Mouse (Mus musculus) brain, embryonic 18.5 days (tissue): ENCODE data around the gene Ttll10.

Experiments
- DNase-seq: peaks from one replicate; pipeline ENCODE4 v3.0.0-alpha.2; 2012; ENCODE audit warnings: low read depth, low spot score

Ttll10 gene

GRCm38 (mm10) chr4:156065156-156065894 is 6.1 kb upstream of the Ttll10 start:
- DNase-seq: no peak

DNA sequence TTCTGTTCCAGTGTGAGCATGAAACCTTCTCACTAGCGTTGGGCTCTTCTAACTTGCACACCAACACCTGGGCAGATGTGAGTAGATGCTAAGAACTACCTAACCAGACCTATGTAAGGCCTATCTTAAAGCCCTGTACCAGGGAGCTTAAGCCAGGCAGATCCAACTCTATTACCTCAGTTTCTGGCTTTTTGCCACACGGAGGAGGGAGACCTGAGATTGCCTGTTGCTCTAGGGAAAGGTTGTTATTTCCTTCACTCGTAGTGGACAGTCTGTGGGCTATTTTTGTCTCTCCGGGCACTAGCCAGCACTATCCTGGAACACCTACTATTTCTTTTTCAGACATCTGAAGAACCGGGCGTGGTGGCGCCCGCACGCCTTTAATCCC is 5.3 kb upstream of the Ttll10 start:
- no peak for DNase-seq

DNA sequence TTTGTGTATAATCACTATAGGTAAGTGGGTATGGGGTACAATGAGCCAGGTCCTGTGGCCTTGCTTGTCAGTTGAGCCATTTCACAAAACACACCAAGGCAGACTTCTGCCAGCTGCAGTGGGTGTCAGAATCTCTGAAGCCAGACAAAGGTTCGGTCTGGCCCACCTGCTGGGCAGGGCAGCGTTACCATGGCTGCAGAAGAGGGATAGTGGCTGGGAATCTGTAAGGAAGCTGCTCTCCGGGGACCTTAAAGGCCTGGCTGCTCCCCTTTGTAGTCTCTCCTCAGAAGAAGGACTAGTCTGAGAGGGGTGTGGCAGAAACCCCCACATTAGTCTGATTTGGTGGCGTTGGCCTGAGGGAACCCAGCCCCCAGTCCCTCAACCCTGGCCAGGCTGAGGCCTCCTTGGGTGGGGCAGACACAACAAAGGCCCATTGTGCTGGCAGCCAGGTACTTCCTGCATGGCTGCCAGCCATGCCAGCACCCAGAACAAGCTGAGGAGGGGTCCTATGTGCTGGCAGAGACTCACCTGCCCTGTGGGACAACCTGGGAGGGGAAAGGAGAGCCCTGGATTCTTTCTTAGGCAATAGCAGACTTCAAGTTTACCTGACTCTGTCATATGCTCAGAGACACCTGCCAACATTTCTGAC is 4.8 kb upstream of the Ttll10 start:
- DNase-seq: no peak

DNA sequence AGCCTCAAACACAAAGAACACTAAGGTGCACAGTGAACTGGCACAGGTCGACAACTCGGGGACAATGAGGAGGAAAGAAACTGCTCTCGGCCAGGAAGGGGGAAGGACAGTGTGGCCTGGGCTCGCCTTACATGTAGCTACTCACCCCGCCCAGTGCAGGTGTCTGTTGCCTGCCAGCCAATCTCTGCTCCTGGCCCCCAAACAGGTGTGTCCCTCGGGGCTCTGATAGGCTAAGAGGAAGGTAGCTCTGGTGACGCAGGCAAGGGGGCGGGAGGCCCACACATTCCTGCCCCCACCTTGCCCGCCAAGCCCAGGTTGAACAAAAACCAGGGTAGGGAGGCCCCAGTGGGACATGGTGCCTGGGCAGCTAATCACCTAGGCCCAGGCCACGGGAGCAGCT is 499 bp upstream of the Ttll10 start:
- no peak for DNase-seq

DNA sequence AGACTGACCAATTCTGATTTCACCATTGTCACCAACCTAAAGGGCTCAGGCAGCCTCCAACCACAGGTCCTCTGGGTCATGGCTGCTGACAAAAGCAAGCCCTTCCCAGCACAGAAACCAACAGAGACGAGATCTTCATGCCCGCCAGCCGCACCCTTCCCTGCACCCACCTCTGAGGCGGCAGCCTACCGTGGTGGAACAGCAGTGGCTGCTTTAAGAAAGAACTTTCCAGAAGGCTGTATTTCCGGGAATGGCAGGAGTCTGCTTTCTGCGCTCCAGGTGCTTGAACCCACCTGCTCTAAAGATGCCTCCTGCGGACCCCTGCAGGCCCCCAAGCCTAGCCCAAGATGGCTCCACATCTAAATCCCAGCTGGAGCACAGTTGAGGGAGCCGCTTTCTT is 388 bp downstream of the Ttll10 start:
- no peak for DNase-seq

DNA sequence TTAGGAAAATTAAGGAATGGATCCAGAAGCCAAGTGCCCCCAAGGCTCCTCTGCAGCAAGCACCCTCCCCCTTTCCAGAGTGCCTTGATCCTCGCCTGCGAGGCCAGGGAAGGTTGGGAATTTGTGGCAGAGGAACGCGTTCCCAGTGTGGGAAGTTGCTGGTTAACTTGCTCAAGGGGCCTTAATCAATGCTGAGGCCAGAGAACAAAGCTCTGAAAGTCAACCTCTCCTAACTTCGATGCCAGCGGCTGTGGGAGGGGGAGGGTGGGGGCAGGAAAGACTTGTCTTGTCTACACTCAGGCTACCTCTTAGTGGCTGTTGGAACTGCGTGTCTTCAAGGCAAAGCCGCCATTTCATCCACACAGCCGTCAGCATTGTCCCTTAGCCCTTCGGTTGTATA is 1.5 kb downstream of the Ttll10 start:
- no peak for DNase-seq

GRCm38 (mm10) chr4:156055173-156055572 is 4.0 kb downstream of the Ttll10 start:
- no peak for DNase-seq

DNA sequence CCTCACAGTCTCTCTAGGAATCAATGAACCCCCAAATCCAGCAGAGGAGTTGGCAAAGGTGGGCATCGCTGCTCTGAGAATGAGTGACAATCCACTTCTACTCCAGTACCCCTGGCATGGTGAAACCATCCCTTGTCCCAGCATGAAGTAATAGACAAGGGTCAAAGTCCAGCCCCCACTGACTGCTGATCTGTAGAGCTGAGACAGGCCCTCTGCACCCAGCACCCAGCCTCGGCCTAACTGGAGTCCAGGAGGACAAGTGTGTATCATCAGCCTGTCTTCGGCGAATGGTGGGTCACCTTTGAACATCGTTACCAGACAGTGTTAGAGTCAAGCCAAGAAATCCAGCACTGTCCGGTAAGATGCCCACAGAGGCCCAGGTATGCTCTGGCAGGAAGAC is 4.6 kb downstream of the Ttll10 start:
- no peak for DNase-seq

- no peak for DNase-seq
Measured at GRCm38 (mm10) chr4:156054130-156054529, 5.1 kb downstream of the Ttll10 start.

DNA sequence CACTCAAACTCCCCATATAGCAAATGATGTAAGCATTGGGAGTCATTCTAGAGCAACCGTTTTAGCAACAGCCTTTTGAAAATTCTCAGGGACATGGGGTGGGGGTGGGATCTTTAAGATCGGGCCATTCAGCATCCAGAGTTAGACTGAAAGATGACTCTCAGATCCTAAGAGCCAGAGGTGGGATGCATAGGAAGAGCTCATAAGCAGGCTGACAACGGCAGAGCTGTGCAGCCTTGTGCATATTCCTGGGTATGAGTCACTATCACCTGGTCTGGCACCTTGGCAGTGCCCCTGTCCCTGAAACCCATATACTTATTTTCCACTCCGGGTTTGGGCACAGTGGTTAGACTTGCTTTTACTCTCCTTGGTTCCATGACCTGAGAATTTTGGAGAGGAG is 6.1 kb downstream of the Ttll10 start:
- DNase-seq: no peak

DNA sequence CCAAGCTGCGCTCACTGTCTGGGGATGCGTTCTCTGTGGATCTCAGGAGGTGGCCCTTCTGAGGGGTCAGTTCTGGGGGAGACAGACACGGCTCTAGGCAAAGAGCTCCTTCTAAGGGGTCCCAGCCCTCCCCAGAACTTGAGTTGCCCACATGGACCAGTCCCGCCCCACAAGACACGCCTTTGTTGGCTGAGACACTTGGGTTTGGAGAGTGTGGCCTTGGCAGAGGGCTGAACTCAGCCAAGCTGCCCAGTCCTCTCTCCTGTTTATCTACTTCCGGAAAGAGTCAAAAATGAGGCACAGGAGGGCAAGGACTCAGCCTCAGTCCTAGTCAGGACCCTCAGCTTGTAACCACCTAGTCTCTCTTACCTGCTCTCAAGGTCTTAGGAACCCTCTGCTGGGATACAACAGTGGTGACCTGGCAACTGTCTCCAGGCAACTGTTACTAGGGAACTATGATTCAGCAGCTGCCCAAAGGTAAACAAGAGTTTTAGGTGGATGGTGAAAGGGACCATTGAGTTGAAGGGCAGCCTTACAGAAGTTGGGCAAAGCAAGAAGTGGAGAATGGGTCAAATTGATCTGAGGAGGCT is 8.7 kb downstream of the Ttll10 start:
- no peak for DNase-seq

DNA sequence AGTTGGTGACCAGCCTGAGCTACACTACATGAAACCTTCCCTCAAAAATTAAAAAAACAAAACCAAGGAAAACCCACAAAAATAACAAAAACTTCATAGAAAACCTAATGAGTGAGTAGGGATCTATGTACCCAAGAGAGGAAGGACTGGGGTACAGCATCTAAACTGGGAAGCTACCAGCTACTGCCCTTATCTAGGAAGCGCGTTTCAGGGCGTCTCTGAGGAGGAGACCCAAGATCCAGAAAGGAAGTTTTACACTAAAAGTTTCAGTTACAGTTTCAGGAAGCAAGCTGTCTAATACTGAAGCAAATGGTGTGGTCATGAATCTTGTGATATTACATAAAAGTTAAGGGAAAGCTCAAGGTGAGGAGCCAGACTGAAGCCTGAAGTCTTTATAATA is 9.4 kb downstream of the Ttll10 start:
- DNase-seq: no peak

DNA sequence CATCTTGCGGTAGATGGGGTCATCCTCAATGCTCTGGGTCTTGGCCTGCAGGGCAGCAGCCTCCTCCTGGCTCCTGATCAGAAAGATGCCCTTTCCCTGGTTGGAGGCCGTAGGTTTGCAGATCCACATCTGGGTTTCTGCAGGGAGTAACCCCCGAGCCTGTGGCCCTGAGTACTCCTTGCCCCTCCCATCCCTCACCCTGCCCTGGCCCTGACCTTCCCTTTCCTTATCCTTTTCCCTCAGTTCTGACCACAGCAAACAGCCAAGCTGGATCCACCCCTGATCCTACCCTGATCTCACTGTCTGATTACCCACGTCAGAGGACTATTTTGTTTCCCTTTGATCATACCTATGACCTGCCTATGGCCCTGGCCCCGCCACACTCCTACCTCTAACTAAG is 14.5 kb downstream of the Ttll10 start:
- DNase-seq: no peak

DNA sequence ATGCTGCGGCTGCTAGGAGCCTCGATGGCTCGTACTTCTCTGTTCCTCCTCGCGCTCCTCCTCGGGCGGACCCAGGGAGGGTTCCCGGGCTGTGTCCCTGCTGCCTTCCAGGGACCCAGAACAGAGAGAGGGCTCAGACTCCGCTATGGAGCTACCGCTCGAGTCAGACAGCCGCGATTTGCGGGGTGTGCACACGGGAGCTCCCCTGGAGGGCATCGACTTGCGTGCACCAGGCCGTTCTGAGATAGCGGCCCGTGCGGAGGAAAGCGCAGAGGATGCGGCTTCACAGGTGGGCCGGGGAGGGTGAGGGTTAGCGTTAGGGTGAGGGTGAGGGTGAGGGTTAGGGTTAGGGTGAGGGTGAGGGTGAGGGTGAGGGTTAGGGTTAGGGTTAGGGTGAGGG is 24.3 kb downstream of the Ttll10 start:
- no peak for DNase-seq

- no peak for DNase-seq
Measured at GRCm38 (mm10) chr4:156034301-156034700, 24.9 kb downstream of the Ttll10 start.

DNA sequence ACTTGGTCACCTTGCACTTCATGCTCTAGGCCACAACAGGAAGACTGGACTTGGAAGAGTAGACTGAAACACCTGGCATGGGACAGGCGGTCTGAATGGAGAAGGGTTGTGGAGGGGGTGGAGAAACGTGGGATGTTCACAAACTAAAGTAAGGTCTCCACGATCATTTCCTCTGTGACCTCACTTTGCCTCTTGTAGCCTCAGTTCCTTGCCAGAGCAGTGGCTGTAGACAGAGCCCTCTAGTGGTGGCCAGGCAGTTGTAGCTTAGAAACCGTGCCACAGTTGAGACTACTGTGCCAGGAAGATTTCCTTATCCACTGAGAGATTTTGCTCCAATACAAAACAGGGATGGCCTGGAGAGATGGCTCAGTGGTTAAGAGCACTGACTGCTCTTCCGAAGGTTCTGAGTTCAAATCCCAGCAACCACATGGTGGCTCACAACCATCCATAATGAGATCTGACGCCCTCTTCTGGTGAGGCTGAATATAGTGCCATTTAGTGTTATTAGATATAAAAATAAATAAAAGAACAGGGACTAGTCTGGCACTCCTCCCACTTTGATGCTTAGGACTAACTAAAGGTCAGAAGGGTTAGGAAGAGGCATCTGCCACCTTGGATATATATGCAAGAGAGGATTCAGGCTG is 25.6 kb downstream of the Ttll10 start:
- no peak for DNase-seq

GRCm38 (mm10) chr4:156032856-156033255 is 26.4 kb downstream of the Ttll10 start:
- no peak for DNase-seq

DNA sequence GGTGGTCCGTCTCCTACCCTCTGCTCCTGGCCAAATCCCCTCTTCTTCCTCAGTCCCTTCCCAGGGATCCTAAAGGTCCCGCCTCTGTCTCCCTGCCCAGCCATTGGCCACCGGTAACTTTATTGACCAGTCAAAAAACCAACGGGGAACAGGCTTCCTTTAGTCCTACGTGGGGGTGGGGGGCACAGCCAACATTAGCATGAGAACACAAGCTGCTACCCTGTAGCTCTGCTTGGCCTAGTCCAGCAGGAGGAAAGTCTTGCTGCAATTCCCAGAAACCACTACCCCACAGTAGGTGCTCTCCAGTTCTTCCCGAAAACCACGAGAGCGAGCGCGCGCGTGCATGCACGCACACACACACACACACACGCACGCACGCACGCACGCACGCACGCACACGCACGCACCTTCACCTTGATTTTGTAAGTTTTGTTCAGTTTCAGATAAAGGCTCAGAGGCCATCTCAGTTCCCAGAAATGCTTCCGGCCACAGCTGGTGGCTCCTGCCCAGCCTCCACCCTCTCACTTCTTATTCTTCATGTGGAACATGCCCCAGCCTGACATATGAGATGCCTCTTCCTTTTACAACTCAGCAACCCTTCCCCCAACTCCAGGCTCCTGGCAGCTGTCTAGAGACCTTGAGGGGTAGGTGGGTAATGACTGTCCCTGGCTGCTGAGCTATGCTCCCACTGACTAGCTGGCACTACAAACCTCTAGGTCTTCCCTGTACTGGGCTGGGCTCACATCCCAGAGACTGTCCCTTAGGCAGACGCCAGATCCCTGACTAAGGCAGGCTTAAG is 27.4 kb downstream of the Ttll10 start:
- peak; percentile 75 for DNase-seq

DNA sequence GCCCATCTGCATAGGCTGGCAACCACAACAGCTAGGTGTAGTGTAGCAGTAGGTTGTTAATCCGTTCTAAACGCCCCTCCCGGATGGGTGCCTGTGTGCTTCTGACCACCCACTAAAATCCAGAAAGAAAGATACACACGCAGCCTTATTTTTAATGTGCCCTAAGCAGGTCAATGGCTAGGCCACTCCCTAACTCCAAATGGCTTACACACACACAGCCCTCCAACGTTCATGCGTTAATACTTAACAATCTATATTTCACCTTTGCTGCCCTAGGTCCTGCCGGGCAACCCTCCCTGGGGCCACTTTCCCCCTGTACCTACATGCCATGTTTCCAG is 28.0 kb downstream of the Ttll10 start:
- DNase-seq: no peak

DNA sequence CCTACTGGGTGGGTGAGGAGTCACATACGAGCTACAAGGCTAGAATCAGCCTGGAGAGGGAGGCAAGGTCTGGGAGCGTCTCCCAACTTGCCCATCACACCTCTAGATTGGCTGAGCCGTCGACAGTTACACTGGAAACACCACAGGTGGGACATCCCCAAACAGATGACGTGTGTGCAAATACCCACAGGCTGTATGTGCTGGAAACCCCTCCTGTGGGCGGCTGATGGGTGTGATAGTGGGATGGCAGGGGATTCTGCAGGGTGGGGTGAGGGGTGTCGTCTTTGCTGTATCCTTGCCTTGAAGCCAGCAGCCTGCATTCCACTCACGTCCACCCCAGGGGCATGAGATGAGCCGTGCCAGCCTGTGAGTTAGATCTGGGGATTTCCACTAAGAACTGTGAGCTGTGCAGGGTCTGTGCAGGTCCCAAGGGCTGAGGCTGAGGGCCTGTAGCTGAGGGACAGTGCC is 28.5 kb downstream of the Ttll10 start:
- DNase-seq: no peak

- no peak for DNase-seq
Measured at GRCm38 (mm10) chr4:156028580-156028979, 30.6 kb downstream of the Ttll10 start.

DNA sequence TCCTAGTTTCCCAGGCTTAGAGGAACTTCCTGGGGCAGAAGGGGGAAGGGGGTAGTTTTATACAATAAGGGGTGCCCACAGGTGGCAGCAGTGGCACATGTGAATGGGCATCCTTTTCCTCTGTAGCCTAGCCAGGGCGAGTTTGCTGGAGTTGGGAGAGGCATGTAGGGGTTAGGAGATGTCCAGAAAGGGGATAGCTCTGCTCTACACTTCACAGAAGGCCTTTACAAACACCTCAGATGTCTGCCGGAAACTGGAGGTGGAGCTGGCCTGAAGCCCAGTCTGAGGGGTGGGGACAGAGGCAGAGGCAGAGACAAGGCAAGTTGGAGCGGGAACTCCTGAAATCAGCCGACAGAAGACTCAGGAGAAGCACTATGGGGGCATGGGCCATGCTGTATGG is 33.2 kb downstream of the Ttll10 start, which contains the start of gene Tnfrsf18:
Gene Tnfrsf18 (plus strand): TSS at position 152 of the 400 bp plus-strand sequence.
- no peak for DNase-seq
